Mouse (Mus musculus): ENCODE results near the gene Syde2.

GRCm38 (mm10) chr3:146027116-146027515, 39.4 kb downstream of the Syde2 start:
- TF ChIP-seq CTCF (IDR thresholded peaks at IDR 0.05; ENCODE audit: borderline replicate concordance, extremely low read depth, insufficient read depth, insufficient read length): no peak
- TF ChIP-seq POLR2A (IDR thresholded peaks at IDR 0.05; ENCODE audit: borderline replicate concordance, extremely low read depth, insufficient read depth, insufficient read length, poor library complexity, severe bottlenecking): no peak
